Mouse (Mus musculus) cerebellum, adult 2 months (tissue): ENCODE measurements around the gene Tdrd5. TPM values are rescaled to one million over a fixed set of nuclear protein-coding genes. Genes with fewer than 3 reads are reported as not detected.

Experiments
- DNase-seq, 2 experiments: peaks; one replicate each; pipeline ENCODE4 v3.0.0; 2021
- H3K27ac ChIP-seq: fragments of 200-500 bp; 2 replicates; pipeline ENCODE4 v1.5.1; 2012; ENCODE audit warnings: low read length, control low read depth, inconsistent platforms; ENCODE audit not compliant: insufficient read depth
- H3K27me3 ChIP-seq: fragments of 200-500 bp; 2 replicates; pipeline ENCODE4 v1.6.1; 2012; ENCODE audit warnings: inconsistent platforms, mild to moderate bottlenecking, low read length, moderate library complexity; ENCODE audit not compliant: control insufficient read depth, insufficient read depth
- H3K4me1 ChIP-seq: fragments of 200-500 bp; 2 replicates; pipeline ENCODE4 v1.6.1; 2011; ENCODE audit warnings: low read length; ENCODE audit not compliant: control insufficient read depth, insufficient read depth
- H3K4me3 ChIP-seq: fragments of 200-500 bp; replicated peaks from 2 replicates; pipeline ENCODE3; 2011; ENCODE audit warnings: mild to moderate bottlenecking, low read depth, low read length, control low read depth; ENCODE audit not compliant: insufficient read depth
- CTCF ChIP-seq: fragments of 200-500 bp; IDR thresholded peaks from 2 replicates; pipeline ENCODE4 v1.5.1; 2011; ENCODE audit warnings: low read depth, mild to moderate bottlenecking, control low read depth, low read length, moderate library complexity, borderline replicate concordance; ENCODE audit not compliant: insufficient read depth
- POLR2A ChIP-seq: fragments of 200-500 bp; IDR thresholded peaks from 2 replicates; pipeline ENCODE4 v1.6.1; 2011; ENCODE audit warnings: low read length, control low read depth, borderline replicate concordance; ENCODE audit not compliant: insufficient read depth
- WGBS: fragments of 180-500 bp; shearing (Covaris S2); methylation state at CpG from one replicate; pipeline ENCODE4 v1.1.7; 2018; 5-methylcytosine and 5-hydroxymethylcytosine counted together
- polyA plus RNA-seq: library from polyadenylated mRNA; depleted of rRNA; stranded (reverse); fragments of >200 nt; gene quantifications from 2 replicates; pipeline ENCODE4 v1.2.3, GENCODE M21; 2012

Gene Tdrd5
- polyA plus RNA-seq, 1 experiment = 1.3 TPM

DNA sequence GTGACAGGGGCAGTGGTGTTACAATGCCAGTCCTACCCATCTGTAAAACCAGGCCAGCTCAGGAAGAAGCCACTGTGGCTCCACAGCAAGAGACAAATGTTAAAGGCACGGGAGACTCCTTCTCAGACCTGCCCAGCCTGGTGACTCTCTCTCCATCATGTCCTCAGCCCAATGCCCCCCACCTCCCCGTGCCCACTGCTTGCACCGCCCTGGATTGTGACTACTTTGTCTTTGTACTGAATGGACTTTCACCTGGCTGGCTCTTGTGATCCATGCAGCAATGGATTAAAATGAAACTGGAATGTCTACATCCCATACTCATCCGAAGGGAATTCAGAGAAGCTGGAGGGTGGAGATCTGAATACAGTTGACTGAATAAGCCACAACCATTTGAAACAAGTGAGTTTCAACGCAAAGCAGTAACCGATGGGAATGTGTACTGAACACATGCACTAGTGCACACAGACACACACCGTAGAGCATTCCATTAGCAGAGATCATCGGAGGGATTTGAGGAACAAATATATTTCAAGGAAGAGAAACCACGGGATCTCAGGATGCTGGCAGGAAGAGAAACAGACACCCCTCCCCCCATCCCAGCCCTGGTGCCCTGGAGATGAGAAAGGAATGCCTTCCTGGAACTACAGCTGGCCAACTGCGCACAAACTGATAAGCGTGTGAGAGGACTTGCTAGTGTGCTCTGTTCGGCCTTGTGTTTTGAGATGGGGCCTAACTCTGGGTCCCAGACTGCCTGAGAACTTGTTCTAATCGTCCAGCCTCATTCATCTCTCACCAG is 81.1 kb downstream of the Tdrd5 start:
- no peak for DNase-seq
- WGBS = 31% methylated on average over 13 of the region's 13 CpGs
- TF ChIP-seq CTCF = no peak
- no peak for TF ChIP-seq POLR2A
- H3K4me1 ChIP-seq = no peaks in the 10 kb centered on the region
- H3K4me3 ChIP-seq = no peak overlapping the region
- H3K27me3 ChIP-seq = no peaks in the 10 kb centered on the region
- no peak overlapping the region for H3K27ac ChIP-seq

DNA sequence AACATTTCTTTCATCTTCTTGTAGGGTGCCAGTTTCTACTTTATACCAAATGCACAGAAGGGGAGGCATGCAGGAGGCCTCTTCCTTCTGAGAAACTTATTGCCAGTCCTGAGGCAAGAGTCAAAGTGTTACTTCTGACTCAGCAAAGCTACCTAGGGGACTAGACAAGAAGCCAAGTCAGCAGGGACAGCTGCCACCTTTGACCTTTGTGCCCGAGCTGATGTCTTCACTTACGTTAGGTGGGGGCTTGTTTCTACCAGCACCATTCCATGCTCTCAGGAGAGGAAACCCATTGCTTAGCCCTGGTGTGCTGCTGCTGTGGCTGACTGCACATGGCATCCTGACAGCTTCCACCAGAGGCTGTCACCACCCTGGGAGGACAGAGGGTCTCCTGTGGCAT is 82.1 kb downstream of the Tdrd5 start:
- DNase-seq = no peak

DNA sequence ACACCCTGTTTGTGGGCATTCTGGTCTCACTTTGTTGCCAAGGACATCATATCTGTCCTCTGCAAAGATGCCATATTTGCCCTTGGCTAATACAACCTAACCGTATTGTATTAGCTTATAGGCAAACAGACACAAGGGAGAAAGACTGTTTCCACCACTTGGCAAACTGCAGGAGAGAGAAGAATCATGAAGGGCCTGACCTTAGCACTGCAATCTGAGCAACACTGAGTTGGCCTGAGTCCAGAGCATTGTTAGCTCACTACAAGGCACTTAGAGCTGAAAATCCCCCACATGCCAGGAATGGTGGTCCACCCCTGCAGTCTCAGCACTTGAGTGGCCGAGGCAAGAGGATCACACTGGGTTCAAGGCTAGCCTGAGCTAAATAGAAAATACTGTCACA is 84.9 kb downstream of the Tdrd5 start:
- no peak for TF ChIP-seq CTCF
- no peak for TF ChIP-seq POLR2A
- DNase-seq = no peak
- no peak overlapping the region for H3K27ac ChIP-seq
- no peak overlapping the region for H3K4me3 ChIP-seq
- H3K4me1 ChIP-seq = no peaks in the 10 kb centered on the region
- WGBS = 72% methylated on average over 2 of the region's 2 CpGs
- no peaks in the 10 kb centered on the region for H3K27me3 ChIP-seq

More for the DNA sequence above, 82.1 kb downstream of the Tdrd5 start:
- H3K27me3 ChIP-seq = no peaks in the 10 kb centered on the region
- no peaks in the 10 kb centered on the region for H3K4me1 ChIP-seq
- TF ChIP-seq CTCF (no peak), POLR2A (no peak)
- WGBS = 50% methylated on average over 2 of the region's 2 CpGs
- H3K27ac ChIP-seq = no peak overlapping the region
- H3K4me3 ChIP-seq = no peak overlapping the region

DNA sequence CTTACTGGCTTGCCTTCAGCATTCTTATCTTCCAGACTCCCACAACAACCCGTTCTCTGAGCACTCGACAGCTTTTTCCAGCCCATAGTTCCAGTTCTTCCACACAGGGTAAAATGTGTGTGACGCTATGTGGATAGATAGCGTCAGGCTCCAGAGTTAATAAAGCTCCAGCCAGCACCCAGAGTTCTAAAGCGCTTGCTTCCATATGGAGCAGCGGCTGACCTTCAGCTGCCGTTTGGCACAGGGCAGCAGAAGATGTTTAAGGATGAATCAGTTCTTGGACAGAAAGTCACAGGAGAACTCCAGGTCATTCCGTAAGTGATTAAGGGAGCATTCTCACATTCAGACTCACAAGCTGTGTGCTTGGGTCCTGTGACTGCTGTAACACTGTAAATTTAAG is 85.5 kb downstream of the Tdrd5 start:
- Histone ChIP-seq H3K27ac (no peak overlapping the region), H3K4me1 (no peaks in the 10 kb centered on the region), H3K27me3 (no peaks in the 10 kb centered on the region), H3K4me3 (no peak overlapping the region)
- DNase-seq = no peak
- TF ChIP-seq POLR2A (no peak), CTCF (no peak)
- 54% methylated on average over 8 of the region's 8 CpGs for WGBS

DNA sequence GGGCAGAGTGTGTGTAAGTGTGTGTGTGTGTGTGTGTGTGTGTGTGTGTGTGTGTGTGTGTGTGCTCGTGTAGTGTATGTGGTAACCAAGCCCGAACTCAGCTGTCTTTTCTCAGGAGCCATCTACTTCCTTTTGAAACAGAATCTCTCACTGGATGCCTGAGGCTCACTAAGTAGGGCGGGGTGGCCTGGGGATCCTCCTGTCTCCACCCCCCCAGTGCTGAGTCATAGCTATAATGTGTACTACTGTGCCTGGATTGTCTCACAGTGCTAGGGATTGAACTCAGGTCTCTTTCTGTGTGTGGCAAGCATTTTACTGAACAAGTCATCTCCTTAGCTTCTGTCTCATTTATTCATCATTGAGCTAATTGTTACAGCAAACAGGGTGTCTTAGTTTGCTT is 86.1 kb downstream of the Tdrd5 start:
- Histone ChIP-seq H3K27ac (no peak overlapping the region), H3K27me3 (no peaks in the 10 kb centered on the region; the same call in 1 of the 2 replicates), H3K4me3 (no peak overlapping the region), H3K4me1 (no peaks in the 10 kb centered on the region)
- TF ChIP-seq POLR2A (no peak), CTCF (no peak)
- DNase-seq = no peak
- WGBS = 85% methylated on average over 3 of the region's 3 CpGs

DNA sequence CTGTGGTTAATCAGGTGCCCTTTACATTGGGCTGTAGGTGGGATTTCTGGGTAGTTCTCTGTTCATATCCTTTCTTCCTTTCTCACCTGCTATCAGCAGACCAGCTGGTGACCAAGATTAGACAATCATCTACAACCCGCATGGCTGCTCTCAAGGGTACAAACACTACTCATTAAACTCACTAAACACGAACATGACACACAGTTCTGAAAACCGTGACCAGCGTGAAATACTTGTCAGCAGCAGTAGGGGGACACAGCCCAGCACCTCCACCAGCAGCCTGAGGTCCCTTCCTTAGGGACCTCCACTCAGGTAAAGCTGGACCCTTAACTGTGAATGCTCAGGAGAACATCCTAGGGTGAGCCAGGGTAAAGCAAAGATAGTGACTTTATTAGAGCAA is 87.2 kb downstream of the Tdrd5 start:
- TF ChIP-seq CTCF (no peak), POLR2A (no peak)
- WGBS = 61% methylated on average over 4 of the region's 4 CpGs
- no peaks in the 10 kb centered on the region; the same call in 1 of the 2 replicates for H3K27me3 ChIP-seq
- H3K4me3 ChIP-seq = no peak overlapping the region
- no peak for DNase-seq
- H3K27ac ChIP-seq = no peak overlapping the region
- H3K4me1 ChIP-seq = no peaks in the 10 kb centered on the region

DNA sequence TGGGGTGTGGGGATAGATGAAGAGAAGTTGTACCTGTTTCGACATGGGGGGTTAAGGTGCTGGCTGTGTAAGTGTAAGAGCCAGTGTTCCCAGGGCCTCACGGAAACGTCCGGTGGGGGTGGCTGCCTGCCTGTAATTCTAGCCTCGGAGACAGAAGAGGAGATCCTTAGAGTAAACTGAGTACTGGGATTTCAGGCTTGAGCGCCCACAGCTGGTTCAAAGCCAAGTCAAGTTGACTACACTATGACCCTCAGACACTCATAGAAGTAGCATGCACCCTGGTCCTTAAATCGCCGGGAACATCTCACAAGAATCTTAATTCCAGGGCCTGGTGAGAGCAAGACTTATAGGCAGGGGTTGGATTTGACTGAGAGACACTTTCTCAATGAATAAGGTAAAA is 88.8 kb downstream of the Tdrd5 start:
- no peak overlapping the region for H3K4me3 ChIP-seq
- no peak for DNase-seq
- WGBS = 84% methylated on average over 8 of the region's 8 CpGs
- no peaks in the 10 kb centered on the region; the same call in 1 of the 2 replicates for H3K27me3 ChIP-seq
- TF ChIP-seq CTCF = no peak
- H3K4me1 ChIP-seq = no peaks in the 10 kb centered on the region
- H3K27ac ChIP-seq = no peak overlapping the region

DNA sequence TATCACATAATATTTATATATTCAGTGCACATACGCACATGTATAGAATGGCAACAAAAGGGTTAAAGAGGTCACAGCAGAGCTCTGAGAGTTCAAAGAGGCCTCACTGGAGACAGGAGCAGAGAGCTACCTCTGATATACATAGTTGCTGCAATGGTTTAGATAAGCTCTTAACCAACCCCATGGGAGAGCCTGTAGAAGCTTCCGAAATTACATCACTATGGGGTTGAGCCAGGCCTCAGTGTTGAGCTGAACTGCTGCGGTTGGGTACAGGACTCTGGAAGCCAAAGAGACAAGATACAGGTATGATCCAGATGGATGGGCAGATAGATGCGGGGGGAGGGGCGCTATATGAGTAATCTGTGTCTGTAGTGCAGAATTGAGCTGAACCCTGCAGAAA is 90.5 kb downstream of the Tdrd5 start:
- 92% methylated on average over 5 of the region's 5 CpGs for WGBS
- no peak for TF ChIP-seq POLR2A
- Histone ChIP-seq H3K4me1 (no peaks in the 10 kb centered on the region), H3K27ac (no peak overlapping the region), H3K27me3 (no peaks in the 10 kb centered on the region; the same call in 1 of the 2 replicates), H3K4me3 (no peak overlapping the region)
- no peak for DNase-seq
